Mouse (Mus musculus): Measurements from ENCODE around the gene Gm28635.

Gene Gm28635

GRCm38 (mm10) chr2:84585700-84586099 lies 92.1 kb downstream of the Gm28635 start:
- no peak for DNase-seq (ENCODE audit: low spot score)

GRCm38 (mm10) chr2:84582286-84582685 lies 95.6 kb downstream of the Gm28635 start:
- no peak for DNase-seq (ENCODE audit: low spot score)

- DNase-seq (ENCODE audit: low spot score), result peak; percentile 4
Observed at GRCm38 (mm10) chr2:84581208-84581607, 96.6 kb downstream of the Gm28635 start.

- DNase-seq (ENCODE audit: low spot score), result no peak
Observed at GRCm38 (mm10) chr2:84579311-84579710, 98.5 kb downstream of the Gm28635 start.

- no peak for DNase-seq (ENCODE audit: low spot score)
Observed at GRCm38 (mm10) chr2:84574130-84574529, 103.7 kb downstream of the Gm28635 start.

- no peak for DNase-seq (ENCODE audit: low spot score)
Observed at GRCm38 (mm10) chr2:84556888-84557514, 120.8 kb downstream of the Gm28635 start.
